Mouse (Mus musculus): ENCODE measurements at regions not wholly inside any gene's neighbourhood (a gene's known extent, or its start where the extent isn't known, plus 50 kb on each side); places are given as distances from the start of the nearest gene placed in this dataset.

DNA sequence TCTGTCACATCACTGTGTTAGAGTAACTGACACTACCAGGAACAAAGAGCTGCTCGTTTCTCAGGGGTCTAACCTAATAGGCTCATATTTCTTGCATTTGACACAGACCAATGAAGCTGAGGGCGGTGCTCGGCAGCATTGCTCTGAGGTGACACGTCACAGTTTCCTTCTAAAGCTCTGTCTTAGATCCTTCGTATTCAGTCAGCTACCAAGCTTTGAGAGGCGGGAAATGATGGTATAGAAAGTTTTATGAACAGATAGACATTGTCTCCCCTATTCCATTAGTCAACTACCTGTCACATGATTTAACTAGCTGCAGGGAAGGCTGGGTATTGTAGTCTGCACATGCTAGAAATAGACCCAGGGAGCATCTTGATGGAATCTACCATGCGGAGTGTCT, 60.2 kb upstream of the Egfl6 start:
- TF ChIP-seq CTCF (IDR thresholded peaks at IDR 0.05; ENCODE audit: low read depth) (no peak), EP300 (IDR thresholded peaks at IDR 0.05; ENCODE audit: low read depth) (no peak)

Measured in heart, postnatal 0 days (tissue).